ENCODE assay signal across 8 mouse cellular contexts in the genomic region with DNA sequence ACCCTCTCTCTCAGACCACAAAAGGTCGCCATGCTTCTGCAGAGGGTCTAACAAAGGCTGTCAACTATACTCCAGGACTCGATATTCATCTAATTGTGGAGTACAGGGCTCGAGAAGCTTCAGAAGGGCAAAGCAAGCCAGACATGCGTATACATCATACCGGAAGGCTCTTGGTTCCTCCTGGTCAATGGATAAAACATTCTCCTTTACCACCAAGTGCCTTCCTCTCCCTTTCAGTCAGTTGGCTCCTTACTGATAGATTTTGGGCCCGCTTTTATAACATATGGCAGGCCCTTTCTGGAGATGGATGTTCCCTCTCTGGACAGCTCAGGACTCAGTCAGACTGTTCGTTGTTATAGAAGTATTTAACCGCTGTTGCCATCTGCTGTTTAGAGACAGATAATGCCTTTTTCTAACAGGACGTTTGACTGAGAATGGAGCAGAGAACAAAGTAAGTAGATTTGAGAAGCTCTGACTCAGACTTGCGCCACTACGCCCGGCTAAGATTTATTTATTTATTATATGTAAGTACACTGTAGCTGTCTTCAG. TPM values are rescaled to one million over a fixed set of nuclear protein-coding genes. Genes with fewer than 3 reads are reported as not detected.
DNase-seq lines count a peak whose midpoint lies in the region; ATAC-seq and TF ChIP-seq lines count a peak whose summit lies in the region.
"Not testable (repeated sequence)": the region's sequence is repeated elsewhere in the genome, so short reads cannot be mapped to it uniquely, and the experiment has no call there.

A gene (minus strand): TSS at position 308 of the 549 bp plus-strand sequence.

- DNase-seq in MEL (ENCODE audit: low read depth, low spot score): peak; percentile 43
- DNase-seq in cerebellum, adult 18-20 months: peak; percentile 31 to 61
- DNase-seq in forebrain, embryonic 14.5 days (ENCODE audit: low spot score): peak; percentile 35
- peak; percentile 57 to 61 for DNase-seq in heart, postnatal 10 days
- peak; percentile 41 for DNase-seq in kidney, postnatal 14 days
- DNase-seq in liver, adult 2 months (ENCODE audit: extremely low read depth, low read depth, low spot score): peak; percentile 42
- peak; percentile 10 for DNase-seq in midbrain, postnatal 0 days (ENCODE audit: low spot score)
- DNase-seq in stomach, postnatal 0 days (ENCODE audit: low spot score): peak; percentile 14

- peak in 1 of 3 experiments; percentile 11; a peak in 1 of 6 replicates for TF ChIP-seq CTCF in MEL (IDR thresholded peaks at IDR 0.05 in 2 of 3, conservative IDR thresholded peaks at IDR 0.05 in 1 of 3; ENCODE audit: control insufficient read depth in 1 of 3, insufficient read depth in 1 of 3, low read depth in 2 of 3, low read length in 3 of 3, poor library complexity in 1 of 3, severe bottlenecking in 1 of 3)
- 0 out of 2 replicates have a peak, but pooled peaks have one; percentile 4 for TF ChIP-seq CTCF in liver, adult 2 months (IDR thresholded peaks at IDR 0.05; ENCODE audit: low read depth, low read length)
- peak; percentile 30 for TF ChIP-seq CTCF in midbrain, postnatal 0 days (IDR thresholded peaks at IDR 0.05)
- peak; percentile 40; the same call in 1 of the 2 replicates for TF ChIP-seq CTCF in stomach, postnatal 0 days (IDR thresholded peaks at IDR 0.05; ENCODE audit: low read depth)

- not testable (repeated sequence) for H3K36me3 ChIP-seq in MEL (ENCODE audit: control insufficient read depth in 1 of 2, insufficient read depth in 2 of 2, low read length in 2 of 2); forebrain, embryonic 14.5 days (ENCODE audit: control insufficient read depth, insufficient read depth, low read length); liver, adult 2 months (ENCODE audit: control insufficient read depth, insufficient read depth, low read length); midbrain, postnatal 0 days (ENCODE audit: insufficient read depth, low read length); stomach, postnatal 0 days (ENCODE audit: control insufficient read depth, insufficient read depth, low read length)

- not testable (repeated sequence) for TF ChIP-seq POLR2A in MEL (IDR thresholded peaks at IDR 0.05; ENCODE audit: control insufficient read depth in 1 of 2, insufficient read depth in 1 of 2, low read depth in 1 of 2, low read length in 2 of 2, poor library complexity in 1 of 2); liver, adult 2 months (IDR thresholded peaks at IDR 0.05; ENCODE audit: extremely low read depth, insufficient read depth, low read length)

- not testable (repeated sequence) for TF ChIP-seq EP300 in MEL (IDR thresholded peaks at IDR 0.05; ENCODE audit: low read depth in 1 of 2, low read length in 2 of 2); stomach, postnatal 0 days (optimal IDR thresholded peaks at IDR 0.05)

- peak; percentile 52 for ATAC-seq in forebrain, embryonic 14.5 days
- peak; percentile 81 for ATAC-seq in midbrain, postnatal 0 days (ENCODE audit: low FRiP score)
- peak; percentile 73 for ATAC-seq in stomach, postnatal 0 days (ENCODE audit: low FRiP score, low TSS enrichment)

- H3K4me3 ChIP-seq in MEL (ENCODE audit: control insufficient read depth in 1 of 2, insufficient read depth in 1 of 2, low read depth in 2 of 2, low read length in 2 of 2): peak within 1 kb of the TSS; percentile 55 to 69
- peak within 1 kb of the TSS; percentile 27 for H3K4me3 ChIP-seq in forebrain, embryonic 14.5 days (ENCODE audit: low read depth, low read length)
- peak within 1 kb of the TSS; percentile 54 for H3K4me3 ChIP-seq in liver, adult 2 months (ENCODE audit: insufficient read depth, low read depth, low read length)
- peak within 1 kb of the TSS; percentile 35 for H3K4me3 ChIP-seq in midbrain, postnatal 0 days (ENCODE audit: low read depth, low read length)
- H3K4me3 ChIP-seq in stomach, postnatal 0 days (ENCODE audit: low read depth, low read length): peak within 1 kb of the TSS; percentile 32

- peak within 1 kb of the TSS; percentile 43 for H3K4me2 ChIP-seq in forebrain, embryonic 14.5 days (ENCODE audit: low read length)
- peak within 1 kb of the TSS; percentile 32; the same call in 1 of the 2 replicates for H3K4me2 ChIP-seq in midbrain, postnatal 0 days (ENCODE audit: low read depth, low read length, poor library complexity, severe bottlenecking)
- H3K4me2 ChIP-seq in stomach, postnatal 0 days (replicated peaks; ENCODE audit: low read depth): peak within 1 kb of the TSS; percentile 44

- intact Hi-C loops in heart, postnatal 10 days (cut with DNase I): loop anchor here (10.0 kb wide), 1 partner anchor 175 kb away; a partner anchor contains a TSS

- not testable (repeated sequence) for H3K79me2 ChIP-seq in MEL (ENCODE audit: control insufficient read depth, insufficient read depth, low read length, poor library complexity); liver, adult 2 months (ENCODE audit: control insufficient read depth, insufficient read depth, low read length)

- 30% methylated on average over 11 of the region's 12 CpGs for WGBS in forebrain, embryonic 14.5 days
- 9% methylated on average over 11 of the region's 12 CpGs for WGBS in liver, adult 2 months
- 8% methylated on average over 10 of the region's 12 CpGs for WGBS in midbrain, postnatal 0 days
- 8% methylated on average over 10 of the region's 12 CpGs for WGBS in stomach, postnatal 0 days

- H3K27me3 ChIP-seq in MEL (ENCODE audit: control insufficient read depth in 1 of 2, insufficient read depth in 2 of 2, low read length in 2 of 2); forebrain, embryonic 14.5 days (replicated peaks; ENCODE audit: control insufficient read depth, insufficient read depth, low read length); liver, adult 2 months (ENCODE audit: control insufficient read depth, insufficient read depth, low read length); midbrain, postnatal 0 days (ENCODE audit: insufficient read depth, low read length); stomach, postnatal 0 days (ENCODE audit: control insufficient read depth, insufficient read depth, low read length): not testable (repeated sequence)

- peak within 1 kb of the TSS; percentile 34; the same call in 1 of the 2 replicates for H3K27ac ChIP-seq in MEL (ENCODE audit: control insufficient read depth, low read depth, low read length)
- H3K27ac ChIP-seq in forebrain, embryonic 14.5 days (ENCODE audit: low read depth, low read length): peak within 1 kb of the TSS; percentile 80
- peak within 1 kb of the TSS; percentile 72 for H3K27ac ChIP-seq in liver, adult 2 months (replicated peaks; ENCODE audit: insufficient read depth, low read depth, low read length)
- peak within 1 kb of the TSS; percentile 69 for H3K27ac ChIP-seq in midbrain, postnatal 0 days (ENCODE audit: low read depth, low read length)
- peak within 1 kb of the TSS; percentile 70 for H3K27ac ChIP-seq in stomach, postnatal 0 days (replicated peaks)

- peak within 1 kb of the TSS; percentile 46 for H3K9ac ChIP-seq in MEL (ENCODE audit: control insufficient read depth, low read depth, low read length, poor library complexity, severe bottlenecking)
- H3K9ac ChIP-seq in forebrain, embryonic 14.5 days (ENCODE audit: low read length): peak within 1 kb of the TSS; percentile 37; the same call in 1 of the 2 replicates
- H3K9ac ChIP-seq in liver, adult 2 months (ENCODE audit: low read depth, low read length): peak within 1 kb of the TSS; percentile 69
- not testable (repeated sequence) for H3K9ac ChIP-seq in midbrain, postnatal 0 days (replicated peaks; ENCODE audit: low read length, poor library complexity, severe bottlenecking); stomach, postnatal 0 days (ENCODE audit: low read length)

- H3K4me1 ChIP-seq in MEL (ENCODE audit: control insufficient read depth in 1 of 2, insufficient read depth in 2 of 2, low read length in 2 of 2); forebrain, embryonic 14.5 days (ENCODE audit: control insufficient read depth, insufficient read depth, low read length); liver, adult 2 months (ENCODE audit: control insufficient read depth, insufficient read depth, low read length); midbrain, postnatal 0 days (ENCODE audit: insufficient read depth, low read length); stomach, postnatal 0 days (replicated peaks; ENCODE audit: control insufficient read depth, insufficient read depth): not testable (repeated sequence)

- H3K9me3 ChIP-seq in MEL (replicated peaks; ENCODE audit: insufficient read depth, low read length); forebrain, embryonic 14.5 days (replicated peaks; ENCODE audit: control insufficient read depth, low read length); midbrain, postnatal 0 days (ENCODE audit: low read length); stomach, postnatal 0 days (ENCODE audit: control insufficient read depth, low read length): not testable (repeated sequence)

- TF ChIP-seq RAD21 in MEL (IDR thresholded peaks at IDR 0.05; ENCODE audit: low read depth, low read length): not testable (repeated sequence)

RNA-seq across cellular contexts. Expression of the gene that starts here (rescaled TPM):
- 3.2 and 4.0 TPM in 2 replicates for total RNA-seq in MEL (2012; rRNA removed)
- 1 to 10 TPM in 1 of 2 experiments, not detected in 1; 5.6 TPM for polyA plus RNA-seq in MEL (2012; ENCODE audit: insufficient read depth in 1 of 2, insufficient read length in 2 of 2, low read depth in 1 of 2, low replicate concordance in 2 of 2, missing spikeins in 1 of 2)
- 32.0 and 35.2 TPM in 2 replicates for polyA plus RNA-seq in forebrain, embryonic 14.5 days (2014; fragmentation: Nextera tagmentation; extraction: Ambion mirVana)
- total RNA-seq in heart, postnatal 10 days (2021): 10 to 100 TPM; 17.0 to 25.2 TPM
- 42.1 and 42.3 TPM in 2 replicates for total RNA-seq in liver, adult 2 months (2014; rRNA removed)
- 28.3 and 29.8 TPM in 2 replicates for polyA plus RNA-seq in liver, adult 2 months (2012; rRNA removed)
- total RNA-seq in midbrain, postnatal 0 days (2014; rRNA removed): 11.4 and 11.7 TPM in 2 replicates
- polyA plus RNA-seq in midbrain, postnatal 0 days (2015; fragmentation: Nextera tagmentation; extraction: Ambion mirVana): 46.0 and 48.8 TPM in 2 replicates
- polyA plus RNA-seq in stomach, postnatal 0 days (2015; fragmentation: Nextera tagmentation; extraction: Ambion mirVana): 39.2 and 41.1 TPM in 2 replicates

Comparison
In these comparisons a context has a peak if more than half of its experiments do, and no peak if none do; other contexts are left out.
1. Peak in every context shown above with its lines: DNase-seq, ATAC-seq, H3K4me3 ChIP-seq and H3K27ac ChIP-seq.